Mouse (Mus musculus) kidney, adult 18-20 months (tissue): ENCODE results near the gene Cyp2ab1.

Source experiments
- DNase-seq: peaks from one replicate; pipeline ENCODE4 v3.0.0; 2021

The Cyp2ab1 gene

DNA sequence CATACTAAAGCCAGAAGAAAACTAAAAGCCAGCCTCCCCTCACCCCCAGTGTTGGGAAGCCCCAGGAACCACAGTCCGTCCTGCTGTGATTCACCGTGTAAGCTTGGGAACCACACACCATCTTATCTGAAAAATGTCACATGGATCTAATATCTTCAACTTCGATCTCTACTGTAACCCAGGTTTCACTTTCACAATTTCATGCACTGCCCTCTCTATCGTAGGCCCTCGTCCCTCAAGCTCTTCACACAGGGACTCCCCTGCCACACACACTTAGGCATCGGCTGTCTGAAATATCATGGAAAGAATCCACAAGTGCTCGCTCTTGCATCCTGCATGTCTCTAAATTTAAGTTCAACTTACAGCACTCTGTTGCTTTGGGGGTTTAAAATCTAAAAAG lies 60.1 kb downstream of the Cyp2ab1 start:
- no peak for DNase-seq
